ENCODE assay signal across 8 mouse cellular contexts in genomic region chr5:24486097-24486496, GRCm38 (mm10). TPM values are rescaled to one million over a fixed set of nuclear protein-coding genes. Genes with fewer than 3 reads are reported as not detected.
DNase-seq lines count a peak whose midpoint lies in the region; ATAC-seq and TF ChIP-seq lines count a peak whose summit lies in the region.

No protein-coding gene starts in this region.

- no peak overlapping the region for H3K9ac ChIP-seq in liver, adult 2 months (ENCODE audit: low read depth, low read length)

- peaks cover 10% of the 10 kb centered on the region for H3K4me1 ChIP-seq in liver, adult 2 months (ENCODE audit: control insufficient read depth, insufficient read depth, low read length)
- peaks cover 27% of the 10 kb centered on the region for H3K4me1 ChIP-seq in olfactory bulb, adult 2 months (ENCODE audit: control insufficient read depth, insufficient read depth, low read length)
- no peaks in the 10 kb centered on the region for H3K4me1 ChIP-seq in thymus, adult 2 months (replicated peaks; ENCODE audit: control insufficient read depth, insufficient read depth, low read length)

- H3K79me2 ChIP-seq in liver, adult 2 months (ENCODE audit: control insufficient read depth, insufficient read depth, low read length) = no peaks in the 10 kb centered on the region

- 7% methylated on average over 8 of the region's 8 CpGs for WGBS in liver, adult 2 months
- 3% methylated on average over 8 of the region's 8 CpGs for WGBS in olfactory bulb, adult 2 months
- WGBS in thymus, adult 2 months = 17% methylated on average over 8 of the region's 8 CpGs

- no peak overlapping the region for H3K4me3 ChIP-seq in liver, adult 2 months (ENCODE audit: insufficient read depth, low read depth, low read length)
- H3K4me3 ChIP-seq in olfactory bulb, adult 2 months (ENCODE audit: insufficient read depth, low read depth, low read length) = no peak overlapping the region
- H3K4me3 ChIP-seq in thymus, adult 2 months (ENCODE audit: control insufficient read depth, insufficient read depth, low read length) = no peak overlapping the region

- H3K27ac ChIP-seq in liver, adult 2 months (replicated peaks; ENCODE audit: insufficient read depth, low read depth, low read length) = no peak overlapping the region
- H3K27ac ChIP-seq in olfactory bulb, adult 2 months (ENCODE audit: insufficient read depth, low read depth, low read length) = no peak overlapping the region
- H3K27ac ChIP-seq in thymus, adult 2 months (ENCODE audit: control insufficient read depth, insufficient read depth, low read length) = no peak overlapping the region

- peak; percentile 94 for TF ChIP-seq CTCF in liver, adult 2 months (IDR thresholded peaks at IDR 0.05; ENCODE audit: low read depth, low read length)
- peak; percentile 78 for TF ChIP-seq CTCF in olfactory bulb, adult 2 months (IDR thresholded peaks at IDR 0.05; ENCODE audit: insufficient read depth, low read depth, low read length)
- TF ChIP-seq CTCF in thymus, adult 2 months (IDR thresholded peaks at IDR 0.05; ENCODE audit: borderline replicate concordance, control insufficient read depth, extremely low read depth, insufficient read depth, low read length, poor library complexity) = peak; percentile 90

- no peaks in the 10 kb centered on the region for H3K27me3 ChIP-seq in liver, adult 2 months (ENCODE audit: control insufficient read depth, insufficient read depth, low read length)
- H3K27me3 ChIP-seq in thymus, adult 2 months (ENCODE audit: control insufficient read depth, insufficient read depth, low read length) = no peaks in the 10 kb centered on the region

- peak; percentile 54 for DNase-seq in 3134 (ENCODE audit: extremely low read depth, insufficient read length, low spot score)
- DNase-seq in Muller cell, postnatal 12 days (ENCODE audit: inconsistent ontology term) = peak; percentile 89
- peak; percentile 93 for DNase-seq in cerebellum, adult 9-10 months
- DNase-seq in frontal cortex, postnatal 14 days (ENCODE audit: low spot score in 2 of 2) = peak; percentile 71 to 87
- peak; percentile 59 for DNase-seq in liver, adult 2 months (ENCODE audit: extremely low read depth, low read depth, low spot score)
- DNase-seq in thymus, adult 2 months = peak; percentile 80

- no peak for TF ChIP-seq POLR2A in liver, adult 2 months (IDR thresholded peaks at IDR 0.05; ENCODE audit: extremely low read depth, insufficient read depth, low read length)
- TF ChIP-seq POLR2A in olfactory bulb, adult 2 months (IDR thresholded peaks at IDR 0.05; ENCODE audit: insufficient read depth, low read depth, low read length) = no peak
- no peak for TF ChIP-seq POLR2A in thymus, adult 2 months (IDR thresholded peaks at IDR 0.05; ENCODE audit: control insufficient read depth, extremely low read depth, insufficient read depth, low read length, poor library complexity)

- H3K36me3 ChIP-seq in liver, adult 2 months (ENCODE audit: control insufficient read depth, insufficient read depth, low read length) = peaks cover 8% of the 10 kb centered on the region
- H3K36me3 ChIP-seq in thymus, adult 2 months (ENCODE audit: control insufficient read depth, insufficient read depth, low read length) = peaks cover 3% of the 10 kb centered on the region; the same call in 1 of the 2 replicates

- ATAC-seq in inflammation-experienced regulatory T-cells, adult 6 months = peak; percentile 57

RNA-seq across cellular contexts. Expression of gene Agap3, which starts 34.1 kb away (rescaled TPM):
- polyA plus RNA-seq in inflammation-experienced regulatory T-cells, adult 6 months (2017; shearing (Covaris generic)) = 1 to 10 TPM; 5.4 to 9.7 (median 7.5) TPM
- total RNA-seq in liver, adult 2 months (2014; rRNA removed) = 13.8 and 17.9 TPM in 2 replicates
- polyA plus RNA-seq in liver, adult 2 months (2012; rRNA removed) = 33.7 and 37.8 TPM in 2 replicates
- not detected in 2 replicates for polyA plus RNA-seq in olfactory bulb, adult 2 months (2012; ENCODE audit: insufficient read depth, insufficient read length, low replicate concordance, missing spikeins)
- 111 and 117 TPM in 2 replicates for polyA plus RNA-seq in thymus, adult 2 months (2012; rRNA removed)

RNA-seq across cellular contexts. Expression of gene Tmub1, which starts 38.4 kb away (rescaled TPM):
- 10 to 100 TPM; 50.9 to 68.9 (median 59.0) TPM for polyA plus RNA-seq in inflammation-experienced regulatory T-cells, adult 6 months (2017; shearing (Covaris generic))
- total RNA-seq in liver, adult 2 months (2014; rRNA removed) = 5.2 and 6.2 TPM in 2 replicates
- 30.7 and 35.2 TPM in 2 replicates for polyA plus RNA-seq in liver, adult 2 months (2012; rRNA removed)
- not detected in 2 replicates for polyA plus RNA-seq in olfactory bulb, adult 2 months (2012; ENCODE audit: insufficient read depth, insufficient read length, low replicate concordance, missing spikeins)
- polyA plus RNA-seq in thymus, adult 2 months (2012; rRNA removed) = 122 and 136 TPM in 2 replicates

RNA-seq across cellular contexts. Expression of gene Gbx1, which starts 40.9 kb away (rescaled TPM):
- under 1 TPM in 1 of 3 experiments, not detected in 2; 0.16 TPM for polyA plus RNA-seq in inflammation-experienced regulatory T-cells, adult 6 months (2017; shearing (Covaris generic))
- not detected in 2 replicates for total RNA-seq in liver, adult 2 months (2014; rRNA removed)
- 0.02 TPM in 1 of 2 replicates, not detected in the other for polyA plus RNA-seq in liver, adult 2 months (2012; rRNA removed)
- polyA plus RNA-seq in olfactory bulb, adult 2 months (2012; ENCODE audit: insufficient read depth, insufficient read length, low replicate concordance, missing spikeins) = not detected in 2 replicates
- polyA plus RNA-seq in thymus, adult 2 months (2012; rRNA removed) = 0.05 TPM in 2 replicates

RNA-seq across cellular contexts. Expression of gene Fastk, which starts 41.0 kb away (rescaled TPM):
- polyA plus RNA-seq in inflammation-experienced regulatory T-cells, adult 6 months (2017; shearing (Covaris generic)) = 10 to 100 TPM; 32.1 to 63.3 (median 63.0) TPM
- total RNA-seq in liver, adult 2 months (2014; rRNA removed) = 22.3 and 28.5 TPM in 2 replicates
- polyA plus RNA-seq in liver, adult 2 months (2012; rRNA removed) = 104 and 166 TPM in 2 replicates
- polyA plus RNA-seq in olfactory bulb, adult 2 months (2012; ENCODE audit: insufficient read depth, insufficient read length, low replicate concordance, missing spikeins) = not detected in 2 replicates
- 424 and 481 TPM in 2 replicates for polyA plus RNA-seq in thymus, adult 2 months (2012; rRNA removed)

RNA-seq across cellular contexts. Expression of gene Asb10, which starts 54.7 kb away (rescaled TPM):
- polyA plus RNA-seq in inflammation-experienced regulatory T-cells, adult 6 months (2017; shearing (Covaris generic)) = not detected
- total RNA-seq in liver, adult 2 months (2014; rRNA removed) = 0.13 TPM in 1 of 2 replicates, not detected in the other
- polyA plus RNA-seq in liver, adult 2 months (2012; rRNA removed) = 0.06 and 0.10 TPM in 2 replicates
- not detected in 2 replicates for polyA plus RNA-seq in olfactory bulb, adult 2 months (2012; ENCODE audit: insufficient read depth, insufficient read length, low replicate concordance, missing spikeins)
- polyA plus RNA-seq in thymus, adult 2 months (2012; rRNA removed) = 0.38 and 9.5 TPM in 2 replicates

Comparison
In these comparisons a context has a peak if more than half of its experiments do, and no peak if none do; other contexts are left out.
1. RNA of gene Tmub1, which starts 38.4 kb away (polyA plus RNA-seq): 122 to 136 TPM in thymus, adult 2 months, 50.9 to 68.9 TPM in inflammation-experienced regulatory T-cells, adult 6 months and 30.7 to 35.2 TPM in liver, adult 2 months; not detected in olfactory bulb, adult 2 months; every median in the first group is over 10 times any median in the second.
2. Peak in every context shown above with its lines, with median percentiles within 50 percentile points of each other: DNase-seq and CTCF ChIP-seq.